11 mouse cellular contexts compared by ENCODE assay signal in genomic region chr1:39386456-39386855, GRCm38 (mm10).
A peak's percentile ranks its signal among the peaks of the same experiment; 100 is the strongest.
DNase-seq lines count a peak whose midpoint lies in the region.
"Had no signal": no experiment of that assay in that cellular context is flagged by ENCODE, and none has a peak within 500 bp of the region (broad histone marks: within the 10 kb centered on the region; RNA-seq: fewer than 3 reads in every experiment).

No protein-coding gene starts in this region.

- peak; percentile 37 to 41 for DNase-seq in cerebellum, adult 18-20 months
- no peak for DNase-seq in cerebellum, adult 9-10 months
- peak; percentile 68 to 69 for DNase-seq in cerebellum, postnatal 14 days
- no peak for DNase-seq in cerebellum, postnatal 4 days (ENCODE audit: low spot score in 2 of 2)
- DNase-seq in cerebellum, postnatal 36 days, result peak; percentile 34 to 48
- DNase-seq in cerebellum, adult 9-11 months, result no peak
- DNase-seq: adrenal gland, adult 8-10 months; adrenal gland, postnatal 14 days; adrenal gland, postnatal 36 days; B cell, adult 2 months; forebrain, postnatal 0 days had no signal

Comparison
In these comparisons a context has a peak if more than half of its experiments do, and no peak if none do; other contexts are left out.
1. DNase-seq: peak in cerebellum, adult 18-20 months (2 of 2), cerebellum, postnatal 14 days (2 of 2) and cerebellum, postnatal 36 days (2 of 2); none in cerebellum, adult 9-10 months (single experiment), cerebellum, postnatal 4 days (0 of 2) and cerebellum, adult 9-11 months (single experiment).